Mouse (Mus musculus): Measurements from ENCODE around the gene Mmp7.
A peak's percentile ranks its signal among the peaks of the same experiment; 100 is the strongest.

Mmp7 gene

DNA sequence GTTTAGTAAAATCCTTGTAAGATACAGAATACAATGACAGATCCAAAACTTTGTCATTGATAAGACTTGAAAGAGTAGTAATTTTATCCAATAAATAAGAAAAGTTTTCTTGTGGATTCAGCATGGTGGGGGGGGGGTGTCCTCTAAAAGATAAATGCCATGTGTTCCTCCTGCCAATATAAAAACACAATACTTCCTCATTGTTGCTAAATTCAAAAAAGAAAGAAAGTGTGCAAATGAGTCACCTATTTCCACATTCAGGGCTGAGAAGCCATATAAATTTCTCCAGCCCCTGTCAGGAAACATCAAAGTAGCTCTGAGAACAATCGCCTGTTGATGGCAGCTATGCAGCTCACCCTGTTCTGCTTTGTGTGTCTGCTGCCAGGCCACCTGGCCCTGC lies at the start of gene Mmp7:
TSS of gene Mmp7 (plus strand) at position 301 of the 400 bp plus-strand sequence.
- DNase-seq (ENCODE audit: low read depth, low spot score): no peak

DNA sequence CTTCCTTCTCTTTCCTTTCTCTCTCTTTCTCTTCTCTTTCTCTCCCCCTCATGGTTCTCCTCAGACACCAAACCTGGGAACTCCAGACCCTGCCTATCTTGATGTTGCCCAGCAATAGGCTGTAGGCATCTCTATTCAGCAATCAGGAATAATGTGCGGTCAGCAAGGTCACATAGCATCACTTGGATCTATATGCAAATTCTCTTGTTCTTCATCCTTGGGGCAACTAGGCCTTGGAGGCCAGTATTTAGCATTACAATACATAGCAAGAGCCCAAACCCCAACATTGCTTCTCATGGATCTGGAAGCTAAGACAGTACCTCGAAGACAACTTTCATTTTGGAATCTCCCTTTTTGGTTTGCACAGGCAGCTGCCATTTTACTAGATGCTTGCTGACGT lies 44.0 kb upstream of the Mmp7 start:
- DNase-seq (ENCODE audit: low read depth, low spot score): no peak

DNA sequence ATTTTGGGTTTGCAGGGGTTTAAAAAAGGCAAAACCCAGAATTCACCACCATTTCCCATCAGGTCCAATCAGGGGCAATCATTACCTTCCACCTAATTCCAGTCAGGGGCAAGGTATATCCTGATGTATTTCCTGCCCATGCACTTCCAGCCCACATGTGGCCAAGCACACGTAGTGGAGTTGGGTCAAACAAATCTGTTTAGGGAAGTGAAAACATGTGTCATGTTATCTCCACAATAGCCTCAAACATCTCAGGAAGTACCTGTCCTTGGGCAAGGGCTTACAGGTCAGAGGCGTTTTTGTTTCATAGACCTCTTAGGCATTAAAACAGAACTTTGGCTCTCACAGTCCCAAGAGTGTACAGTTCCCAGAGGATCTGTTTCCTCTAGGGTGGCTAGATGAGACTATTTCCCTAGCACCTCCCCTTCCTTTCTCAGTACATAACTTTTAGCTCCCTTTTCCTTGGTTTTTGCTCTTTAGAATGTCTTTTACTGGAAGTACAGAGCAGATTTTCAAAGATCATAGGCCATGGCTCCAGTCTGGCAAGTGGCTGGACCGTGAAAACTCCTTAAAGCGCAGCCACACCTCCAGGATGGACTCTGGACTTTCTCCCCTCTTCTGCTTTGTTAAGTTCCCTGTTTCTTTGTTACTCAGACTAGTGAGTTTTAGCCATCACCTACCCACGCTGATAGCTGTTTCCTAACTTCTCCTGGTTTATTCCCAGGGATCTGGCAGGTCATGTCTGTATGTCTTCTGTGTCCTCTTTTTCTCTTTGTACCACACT lies 41.3 kb upstream of the Mmp7 start:
- no peak for DNase-seq (ENCODE audit: low read depth, low spot score)

DNA sequence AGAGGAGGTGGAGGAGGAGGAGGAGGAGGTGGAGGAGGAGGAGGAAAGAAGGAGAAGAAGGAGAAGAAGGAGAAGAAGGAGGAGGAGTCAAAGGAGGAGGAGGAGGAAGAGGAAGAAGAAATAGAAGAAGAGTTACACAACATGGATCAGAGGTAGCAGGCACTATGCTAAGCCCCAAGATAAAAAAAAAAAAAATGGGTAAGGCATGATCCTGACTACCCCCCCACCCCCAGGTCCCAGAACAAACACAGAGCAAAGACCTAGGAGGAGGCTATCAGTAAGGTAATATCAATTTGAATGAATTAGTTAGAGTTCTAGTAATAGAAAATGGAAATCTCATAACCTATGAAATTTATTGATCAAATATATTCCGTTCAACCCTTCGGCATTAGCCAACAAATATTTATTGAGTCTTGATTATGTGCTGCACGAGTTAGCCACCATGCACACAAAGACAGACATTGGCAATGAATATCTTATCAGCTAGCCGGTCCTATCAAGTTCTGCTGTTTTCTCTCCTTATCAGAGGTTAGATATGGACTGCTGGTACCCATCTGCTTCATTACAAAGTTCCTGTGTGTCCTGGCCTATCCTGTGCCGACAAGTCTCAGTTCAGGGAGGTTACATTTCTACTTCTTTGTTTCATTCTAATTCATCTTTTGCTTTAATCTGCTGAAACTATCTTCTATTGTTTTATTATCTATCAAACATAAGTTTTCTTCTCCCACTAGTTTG lies 39.4 kb upstream of the Mmp7 start:
- no peak for DNase-seq (ENCODE audit: low read depth, low spot score)

DNA sequence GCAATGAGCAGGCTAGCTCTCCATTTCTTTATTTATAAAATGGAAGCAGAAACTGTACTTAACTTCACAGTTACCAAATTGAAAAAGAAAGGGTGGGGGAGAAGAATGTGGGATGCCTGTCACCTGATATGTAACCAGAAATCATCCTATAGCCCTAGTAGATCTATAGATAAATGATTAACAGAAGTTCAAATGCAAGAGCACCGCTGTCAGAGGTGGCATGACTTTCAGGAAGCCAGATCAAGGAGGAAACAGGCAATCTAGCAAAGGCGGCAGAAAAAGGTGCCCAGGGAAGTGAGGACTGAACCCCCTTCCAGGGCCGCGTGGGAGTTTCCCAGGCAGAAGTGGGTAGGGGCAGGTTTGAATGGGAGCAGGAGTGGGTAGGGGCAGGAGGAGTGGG lies 33.9 kb upstream of the Mmp7 start:
- DNase-seq (ENCODE audit: low read depth, low spot score): no peak

DNA sequence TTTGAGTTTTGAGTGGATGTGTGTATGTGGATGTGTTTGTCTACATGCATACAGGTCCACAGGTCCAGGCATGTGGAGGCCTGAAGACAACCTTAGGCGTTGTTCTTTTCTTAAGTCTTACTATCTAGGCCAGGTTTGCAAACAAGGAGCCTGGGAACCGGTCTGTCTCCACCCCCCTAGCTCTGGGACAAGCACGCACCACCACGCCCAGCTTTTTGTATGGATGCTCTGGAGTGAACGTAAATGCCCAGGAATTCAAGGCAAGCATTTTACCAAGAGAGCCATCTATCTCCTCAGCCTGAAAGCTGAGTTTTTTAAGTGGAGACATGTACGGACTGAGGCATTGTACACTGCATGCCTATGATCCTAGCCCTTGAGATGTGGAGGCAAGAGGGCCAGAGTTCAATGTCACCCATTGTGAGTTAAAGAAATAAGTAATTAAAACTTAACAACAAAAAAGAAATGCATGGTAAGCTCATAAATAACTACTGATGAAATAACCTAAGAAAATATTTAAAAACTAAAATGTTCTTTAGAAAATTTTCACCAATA lies 32.3 kb upstream of the Mmp7 start:
- DNase-seq (ENCODE audit: low read depth, low spot score): no peak

DNA sequence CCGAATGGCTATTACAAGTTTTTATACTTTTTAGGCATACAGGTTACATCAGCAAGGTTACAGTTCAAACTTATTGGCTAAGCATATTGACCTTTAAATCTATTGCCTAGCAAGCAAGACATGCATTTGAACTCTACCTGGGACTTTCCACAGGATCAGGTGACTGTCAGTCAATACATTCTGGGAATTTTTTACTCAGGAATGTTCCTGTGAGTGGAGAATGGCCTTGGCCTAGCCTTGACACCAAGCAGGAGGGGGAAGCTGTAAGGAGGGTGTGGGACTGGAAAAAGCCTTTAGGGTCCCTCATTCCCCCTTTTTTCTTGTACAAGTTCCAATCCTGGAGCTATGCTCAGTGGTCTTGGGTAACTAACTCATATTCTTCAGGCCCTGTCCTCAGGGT lies 30.5 kb upstream of the Mmp7 start:
- no peak for DNase-seq (ENCODE audit: low read depth, low spot score)

DNA sequence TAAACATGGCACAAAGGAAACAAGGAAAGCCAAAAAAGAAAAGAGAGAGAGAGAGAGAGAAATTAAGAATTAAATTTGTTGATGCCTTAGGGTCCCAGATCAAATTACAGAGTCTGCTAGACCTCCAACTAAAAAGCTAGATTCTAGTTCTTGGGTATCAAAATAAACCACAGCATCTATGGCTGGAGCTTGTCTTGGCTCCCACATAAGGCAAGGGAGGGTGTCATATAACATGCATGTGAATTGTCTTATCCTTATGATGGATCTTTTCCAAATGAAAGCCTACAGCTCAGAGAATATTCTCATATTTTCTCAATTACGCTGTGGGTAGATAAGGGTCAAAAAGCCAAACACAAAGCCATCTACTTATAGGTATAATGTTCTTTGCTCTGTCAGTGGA lies 22.2 kb upstream of the Mmp7 start:
- no peak for DNase-seq (ENCODE audit: low read depth, low spot score)

DNA sequence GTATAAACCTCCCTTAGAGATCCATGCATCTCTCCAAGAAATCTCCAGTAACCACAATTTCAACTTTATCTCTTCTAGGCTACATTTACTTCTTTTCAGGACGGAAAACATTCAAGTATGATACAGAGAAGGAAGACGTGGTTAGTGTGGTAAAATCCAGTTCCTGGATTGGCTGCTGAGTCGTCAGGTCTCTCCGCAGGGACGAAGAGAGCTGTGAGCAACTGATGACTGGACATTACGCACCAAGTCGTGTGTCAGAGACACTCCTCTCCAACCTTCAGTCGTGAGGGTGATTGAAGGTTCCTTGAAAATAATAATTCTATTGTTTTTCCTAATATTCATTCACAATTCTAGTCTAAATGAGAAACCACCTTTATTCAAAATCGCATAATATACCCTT lies 18.9 kb upstream of the Mmp7 start:
- no peak for DNase-seq (ENCODE audit: low read depth, low spot score)

DNA sequence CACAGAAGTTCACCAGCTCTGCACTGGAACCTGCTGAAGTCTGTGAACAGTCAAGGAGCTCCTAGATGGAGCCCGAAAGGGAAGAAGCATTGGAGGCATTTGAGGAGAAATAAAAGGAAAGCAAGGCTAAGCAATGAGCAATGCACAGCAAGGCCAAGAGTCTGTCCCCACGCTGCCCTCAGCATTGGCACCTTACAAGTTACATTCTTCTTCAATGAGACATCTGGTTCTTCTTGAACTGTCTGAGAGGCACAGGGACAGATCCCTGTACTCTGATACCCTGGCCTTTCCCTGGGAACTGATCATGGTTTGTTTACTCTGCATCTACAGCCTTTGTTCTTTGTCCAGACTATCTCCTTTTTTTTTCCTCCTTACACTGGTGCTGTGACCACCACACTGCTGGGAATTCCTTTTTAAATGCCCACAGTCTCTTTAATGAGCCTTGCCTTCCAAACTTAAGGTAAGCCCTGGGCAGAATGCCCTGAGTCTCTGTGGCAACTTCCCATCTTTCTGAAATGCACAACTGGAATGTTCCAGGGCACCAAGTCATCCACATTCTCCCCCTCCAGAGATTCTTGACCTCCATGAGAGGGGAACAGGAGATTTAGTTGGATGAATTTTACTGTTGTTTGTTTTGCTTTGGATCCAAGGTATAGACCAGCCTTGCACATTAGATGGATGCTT lies 13.6 kb upstream of the Mmp7 start:
- no peak for DNase-seq (ENCODE audit: low read depth, low spot score)

DNA sequence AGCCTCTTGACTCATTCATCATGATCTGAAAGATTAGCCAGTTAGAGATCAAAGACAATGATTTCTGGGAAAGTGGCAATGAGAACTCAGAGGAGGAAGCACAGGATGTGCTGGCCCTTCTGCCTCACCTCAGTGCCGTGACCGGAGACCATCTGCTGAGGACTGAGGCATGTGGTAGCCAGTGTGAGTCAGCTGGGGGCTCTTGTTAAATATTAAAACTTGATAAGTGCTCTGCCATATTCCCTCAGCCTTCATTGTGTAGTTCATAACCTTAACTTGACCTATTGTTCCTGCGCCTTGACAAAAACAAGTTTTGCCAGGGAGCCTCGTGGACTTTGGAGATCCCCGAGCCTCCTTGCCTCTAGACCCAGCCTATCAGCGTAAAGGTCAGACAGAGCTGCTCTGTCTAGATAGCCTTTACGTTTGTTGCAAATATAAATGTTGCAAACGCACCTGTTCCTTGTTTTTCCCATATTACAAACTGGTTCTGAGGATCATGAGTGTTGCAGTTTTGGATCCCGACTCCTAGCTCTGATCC lies 9.7 kb upstream of the Mmp7 start:
- no peak for DNase-seq (ENCODE audit: low read depth, low spot score)

DNA sequence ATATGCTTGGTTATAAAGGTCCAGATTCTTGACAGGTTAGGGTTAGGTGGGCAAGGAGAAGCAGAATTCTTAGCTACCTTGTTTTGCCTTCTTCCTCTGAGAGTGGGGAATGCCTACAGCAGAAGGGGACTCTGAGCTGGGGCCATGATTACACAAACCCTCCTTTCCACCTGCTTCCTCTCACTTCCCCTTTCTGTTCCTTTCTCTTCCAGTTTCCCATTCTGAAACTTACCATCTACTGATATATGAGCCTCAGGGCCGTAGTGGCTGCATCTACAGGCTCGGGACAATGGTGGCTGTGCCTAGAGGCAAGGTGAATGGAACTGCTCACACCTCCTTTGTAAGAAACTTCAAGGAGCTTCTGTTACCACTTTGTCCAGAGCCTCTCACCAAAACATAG lies 5.9 kb upstream of the Mmp7 start:
- DNase-seq (ENCODE audit: low read depth, low spot score): no peak

DNA sequence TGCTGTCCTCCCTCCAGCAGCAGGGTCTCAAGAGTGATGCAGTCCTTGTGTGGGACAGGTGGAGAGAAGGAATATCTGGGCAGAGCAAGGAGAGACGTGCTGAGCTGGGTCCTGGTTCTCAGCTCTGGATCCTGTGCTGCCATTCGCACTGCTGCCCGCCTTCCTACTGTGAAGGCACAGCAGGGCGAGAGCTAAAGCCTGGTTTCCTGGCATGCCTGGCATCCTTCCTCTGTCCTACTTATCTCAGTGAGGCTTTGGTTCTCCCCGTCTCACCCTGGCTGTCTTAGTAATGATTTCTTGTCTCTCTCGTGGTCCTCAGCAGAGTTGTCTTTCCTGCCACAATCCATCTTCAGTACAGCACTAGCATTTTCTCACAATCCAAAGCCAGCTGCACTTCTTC lies 2.1 kb upstream of the Mmp7 start:
- no peak for DNase-seq (ENCODE audit: low read depth, low spot score)

DNA sequence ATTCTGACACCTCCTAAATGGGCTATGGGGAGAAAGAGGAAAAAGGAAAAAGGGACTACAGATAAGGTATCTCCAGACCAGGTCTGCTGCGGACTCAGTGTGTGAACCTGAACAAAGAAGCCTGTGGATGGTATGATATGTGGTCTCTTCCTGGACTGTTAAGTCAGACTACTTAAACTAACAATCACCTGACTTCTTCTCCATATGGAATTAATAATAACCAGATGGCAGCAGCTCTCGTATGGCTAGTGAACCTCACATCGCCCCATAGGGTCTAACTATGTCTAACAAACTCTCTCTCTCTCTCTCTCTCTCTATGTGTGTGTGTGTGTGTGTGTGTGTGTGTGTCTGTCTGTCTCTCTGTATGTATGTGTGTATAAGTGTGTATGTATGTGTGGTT lies 2.1 kb downstream of the Mmp7 start:
- DNase-seq (ENCODE audit: low read depth, low spot score): no peak

DNA sequence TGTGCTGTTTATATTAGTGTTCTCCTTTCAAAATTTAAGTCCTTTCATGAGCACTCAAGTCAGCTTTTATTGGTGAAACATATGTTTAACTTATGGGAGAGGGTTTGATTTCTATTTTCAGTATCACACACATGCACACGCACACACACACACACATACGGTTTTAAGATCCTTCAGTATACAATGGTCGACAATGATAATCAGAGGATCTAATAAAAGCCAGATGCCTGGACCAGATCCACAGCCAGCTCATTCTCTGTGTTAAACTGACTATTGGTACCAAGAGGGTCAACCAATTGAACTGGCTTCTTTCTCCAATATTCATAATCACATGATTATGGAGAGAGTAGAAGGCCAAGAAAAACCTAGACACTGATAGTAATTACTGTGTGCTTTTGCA lies 3.8 kb downstream of the Mmp7 start:
- DNase-seq (ENCODE audit: low read depth, low spot score): no peak

DNA sequence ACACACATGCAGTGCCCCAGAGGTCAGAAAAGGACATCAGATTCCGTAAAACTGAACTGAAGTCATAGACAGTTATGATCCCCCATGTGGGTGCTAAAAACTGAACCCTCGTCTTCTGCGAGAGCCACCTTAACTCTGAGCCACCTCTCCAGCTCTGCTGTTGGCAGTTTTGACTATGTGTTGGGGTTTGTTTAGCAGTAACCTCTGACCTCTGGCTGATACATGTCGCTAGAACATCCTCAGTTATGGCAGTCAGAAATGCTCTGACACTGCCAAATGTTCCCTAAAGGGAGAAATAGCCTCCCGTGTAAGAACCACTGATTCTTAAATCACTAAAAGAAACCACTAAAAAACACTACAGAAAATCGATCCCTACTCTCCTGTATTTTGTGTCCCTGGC lies 16.8 kb downstream of the Mmp7 start:
- DNase-seq (ENCODE audit: low read depth, low spot score): no peak

DNA sequence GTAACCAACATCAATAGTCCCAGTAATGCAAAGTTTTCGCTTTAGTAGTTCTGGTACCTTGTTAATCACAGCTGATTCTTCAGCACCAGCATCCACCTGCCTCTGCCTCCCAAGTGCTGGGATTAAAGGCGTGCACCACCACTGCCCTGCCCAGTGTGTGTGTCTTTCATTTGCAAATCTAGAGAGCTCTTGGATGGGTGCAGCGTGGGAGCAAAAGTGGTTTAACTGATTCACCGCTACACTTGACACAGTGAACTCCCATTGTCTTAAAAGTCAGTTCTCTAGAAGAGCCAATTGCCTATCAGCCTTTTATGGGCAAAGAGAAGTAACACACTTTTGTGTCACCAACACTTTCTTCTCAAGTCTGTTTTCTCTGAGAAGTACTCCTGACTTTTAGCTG lies 19.3 kb downstream of the Mmp7 start:
- no peak for DNase-seq (ENCODE audit: low read depth, low spot score)

DNA sequence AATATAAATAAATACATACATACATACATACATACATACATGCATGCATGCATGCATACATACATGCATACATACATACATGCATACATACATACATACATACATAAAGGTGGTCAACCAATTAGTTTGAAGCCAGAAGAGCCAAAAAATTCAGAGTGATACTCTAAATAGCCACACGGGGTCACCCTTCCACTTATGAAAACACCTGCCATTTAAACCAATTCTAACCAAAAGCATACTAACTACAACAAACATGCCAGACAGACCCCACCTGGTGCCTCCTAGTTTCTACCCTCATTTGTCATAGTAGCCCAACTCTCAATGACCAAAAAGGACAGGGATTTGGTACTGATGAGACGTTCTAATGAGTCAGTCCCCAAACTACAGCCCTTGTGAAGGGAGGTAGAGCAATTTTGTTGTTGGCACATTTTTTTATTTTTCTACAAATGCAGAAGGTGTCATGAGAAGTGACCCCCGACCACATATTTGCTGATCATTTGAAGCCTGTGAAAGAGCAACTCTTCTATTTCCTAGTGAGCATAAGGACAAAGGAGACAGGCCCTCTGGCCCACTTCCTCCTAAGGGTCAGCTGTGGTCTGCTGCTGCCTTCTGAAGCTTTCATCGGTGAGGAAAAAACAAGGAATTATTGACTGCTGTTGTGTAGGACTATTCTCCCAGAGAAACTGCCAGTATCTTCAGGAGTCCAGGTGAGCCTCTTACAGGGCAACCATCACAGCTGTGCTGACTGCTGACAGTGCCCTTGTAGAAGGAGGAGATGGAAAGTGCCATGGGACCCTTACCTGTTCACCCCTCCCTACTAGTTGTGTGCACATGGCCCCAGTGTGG lies 22.4 kb downstream of the Mmp7 start:
- DNase-seq (ENCODE audit: low read depth, low spot score): peak; percentile 21

DNA sequence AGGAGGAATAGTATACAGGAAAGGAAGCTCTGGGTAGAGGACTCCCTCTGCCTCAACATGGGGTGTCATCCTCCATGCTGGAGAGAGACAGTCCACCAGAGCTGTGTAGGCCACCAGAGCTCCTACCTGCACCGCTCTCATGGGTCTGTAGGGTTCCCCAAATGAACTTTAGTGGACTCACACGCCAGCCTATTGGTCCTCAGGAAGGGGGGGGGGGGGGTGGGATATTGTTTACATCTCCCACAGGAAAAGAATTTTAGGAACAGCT lies 23.0 kb downstream of the Mmp7 start:
- no peak for DNase-seq (ENCODE audit: low read depth, low spot score)

DNA sequence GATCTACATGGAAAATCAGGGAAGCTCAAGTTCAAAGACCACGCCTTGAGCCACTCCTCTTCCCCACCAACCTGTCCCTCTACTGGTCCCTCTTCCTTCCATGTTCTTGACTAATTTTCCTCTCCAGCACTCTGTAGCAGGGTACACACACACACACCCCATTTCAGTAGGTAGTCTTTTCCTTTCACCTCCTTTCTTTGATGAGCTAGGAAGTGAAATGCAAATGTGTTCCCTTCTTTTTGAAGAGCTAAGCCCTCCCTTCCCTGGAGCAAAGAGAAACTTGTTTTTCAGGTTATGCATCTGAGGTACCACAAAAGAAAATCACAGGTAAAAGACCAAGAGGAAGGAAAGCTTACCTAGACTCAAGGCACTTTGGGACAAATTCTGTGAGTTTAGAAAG lies 29.7 kb downstream of the Mmp7 start:
- DNase-seq (ENCODE audit: low read depth, low spot score): no peak

DNA sequence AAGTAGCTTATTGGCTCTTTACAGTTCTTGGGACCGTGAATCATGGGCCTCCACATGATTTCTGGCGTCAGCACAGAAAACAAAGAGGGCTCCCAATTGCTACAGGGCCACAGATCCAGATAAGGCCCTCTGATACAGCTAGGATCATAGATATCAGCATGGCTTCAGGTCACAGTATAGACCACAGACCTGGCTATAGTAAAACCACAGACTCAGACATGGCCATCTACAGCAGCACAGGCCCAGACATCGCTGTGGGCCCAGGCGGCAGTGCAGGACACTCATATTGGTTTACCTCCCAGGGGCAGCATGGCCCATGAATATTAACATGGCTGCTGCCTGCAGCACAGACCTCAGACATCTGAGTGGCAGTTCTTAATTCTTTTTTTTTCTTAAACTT lies 37.1 kb downstream of the Mmp7 start:
- no peak for DNase-seq (ENCODE audit: low read depth, low spot score)

DNA sequence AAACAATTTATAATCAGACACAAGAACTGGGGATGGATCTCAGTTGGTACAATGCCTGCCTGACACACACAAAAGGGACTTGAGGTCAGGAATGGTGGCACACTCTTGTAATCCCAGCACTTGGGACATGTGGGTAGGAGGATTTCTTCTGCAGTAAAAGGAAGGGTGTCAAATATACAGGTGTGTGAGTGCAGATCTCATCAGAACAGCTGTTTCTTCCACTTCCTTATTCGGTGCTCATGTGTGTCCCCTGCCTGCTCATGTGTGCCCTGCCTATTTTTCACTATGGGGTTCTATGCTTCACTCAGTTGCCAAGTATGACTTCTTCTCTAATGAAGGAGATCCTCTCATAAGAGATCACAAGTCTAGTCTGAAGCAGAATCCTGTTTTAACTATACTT lies 50.8 kb downstream of the Mmp7 start:
- no peak for DNase-seq (ENCODE audit: low read depth, low spot score)
